18 mouse cellular contexts compared by ENCODE assay signal in the genomic region with DNA sequence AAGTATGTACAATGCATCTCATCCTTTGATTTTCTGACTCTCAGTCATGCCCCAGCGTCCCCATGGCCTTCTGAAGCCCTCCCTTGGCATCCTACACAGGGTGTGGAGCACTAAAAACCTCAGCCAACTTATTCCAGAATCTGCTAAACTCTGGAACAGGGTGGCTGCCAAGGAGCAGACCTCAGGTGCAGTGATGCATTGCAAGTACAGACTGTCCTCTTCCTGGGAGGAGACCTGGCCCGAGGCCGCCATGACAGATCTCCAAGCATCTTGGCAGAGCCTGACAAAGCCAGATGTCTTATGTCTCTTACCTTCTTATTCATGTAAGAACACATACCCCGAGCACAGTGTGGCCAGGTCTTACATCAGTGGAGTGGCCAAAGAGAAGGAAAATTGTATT.
A peak's percentile ranks its signal among the peaks of the same experiment; 100 is the strongest.
DNase-seq lines count a peak whose midpoint lies in the region; ATAC-seq and TF ChIP-seq lines count a peak whose summit lies in the region.
"Had no signal": no experiment of that assay in that cellular context is flagged by ENCODE, and none has a peak within 500 bp of the region (broad histone marks: within the 10 kb centered on the region; RNA-seq: fewer than 3 reads in every experiment).

No protein-coding gene starts in this region.

- no peak overlapping the region for H3K4me3 ChIP-seq in gastrocnemius, adult 2 months
- no peak overlapping the region for H3K4me3 ChIP-seq in midbrain, postnatal 0 days (ENCODE audit: low read depth, low read length)
- no peak overlapping the region for H3K4me3 ChIP-seq in midbrain, embryonic 10.5 days
- no peak overlapping the region for H3K4me3 ChIP-seq in liver, embryonic 12.5 days
- no peak overlapping the region for H3K4me3 ChIP-seq in intestine, embryonic 15.5 days (replicated peaks)
- H3K4me3 ChIP-seq: embryonic facial prominence, embryonic 13.5 days; kidney, embryonic 15.5 days; midbrain, embryonic 15.5 days had no signal

- no peak for TF ChIP-seq CTCF in gastrocnemius, adult 2 months (IDR thresholded peaks at IDR 0.05)
- TF ChIP-seq CTCF in midbrain, postnatal 0 days (IDR thresholded peaks at IDR 0.05): no peak

- H3K4me1 ChIP-seq in midbrain, postnatal 0 days (ENCODE audit: insufficient read depth, low read length): peaks cover 1% of the 10 kb centered on the region; the same call in 1 of the 2 replicates
- peaks cover 13% of the 10 kb centered on the region; the same call in 1 of the 2 replicates for H3K4me1 ChIP-seq in midbrain, embryonic 10.5 days
- no peaks in the 10 kb centered on the region for H3K4me1 ChIP-seq in liver, embryonic 12.5 days
- H3K4me1 ChIP-seq in intestine, embryonic 15.5 days (replicated peaks): no peaks in the 10 kb centered on the region
- H3K4me1 ChIP-seq: midbrain, embryonic 15.5 days had no signal

- H3K4me2 ChIP-seq in midbrain, postnatal 0 days (ENCODE audit: low read depth, low read length, poor library complexity, severe bottlenecking): no peak overlapping the region
- H3K4me2 ChIP-seq in liver, embryonic 12.5 days: no peak overlapping the region
- H3K4me2 ChIP-seq in intestine, embryonic 15.5 days (replicated peaks): no peak overlapping the region
- H3K4me2 ChIP-seq: embryonic facial prominence, embryonic 13.5 days; kidney, embryonic 15.5 days; liver, embryonic 11.5 days; lung, embryonic 14.5 days; midbrain, embryonic 15.5 days had no signal

- no peaks in the 10 kb centered on the region for H3K27me3 ChIP-seq in midbrain, postnatal 0 days (ENCODE audit: insufficient read depth, low read length)
- H3K27me3 ChIP-seq in midbrain, embryonic 10.5 days (ENCODE audit: low read depth, poor library complexity, severe bottlenecking): peaks cover 3% of the 10 kb centered on the region; the same call in 1 of the 2 replicates
- H3K27me3 ChIP-seq in liver, embryonic 12.5 days (replicated peaks): peaks cover 3% of the 10 kb centered on the region; the same call in 1 of the 2 replicates
- no peaks in the 10 kb centered on the region for H3K27me3 ChIP-seq in intestine, embryonic 15.5 days (replicated peaks)
- H3K27me3 ChIP-seq: kidney, embryonic 15.5 days; midbrain, embryonic 15.5 days had no signal

- ATAC-seq in midbrain, postnatal 0 days (ENCODE audit: low FRiP score): no peak
- no peak for ATAC-seq in liver, embryonic 12.5 days
- ATAC-seq in intestine, embryonic 15.5 days: no peak
- ATAC-seq: midbrain, embryonic 15.5 days had no signal

- DNase-seq in gastrocnemius, adult 2 months: peak; percentile 35
- DNase-seq in gastrocnemius, postnatal 10 days: no peak
- DNase-seq in midbrain, postnatal 0 days (ENCODE audit: low spot score): peak; percentile 51
- no peak for DNase-seq in midbrain, embryonic 10.5 days (ENCODE audit: low spot score)
- DNase-seq in cerebellum, postnatal 36 days: peak; percentile 40 to 48
- DNase-seq: adrenal gland, postnatal 14 days; heart, postnatal 4 days; layer of hippocampus, postnatal 36 days; lung, embryonic 14.5 days; retina, postnatal 1 day; spleen, adult 18-20 months; thymus, postnatal 14 days had no signal

- no peaks in the 10 kb centered on the region for H3K9me3 ChIP-seq in midbrain, postnatal 0 days (ENCODE audit: low read length)
- no peaks in the 10 kb centered on the region for H3K9me3 ChIP-seq in midbrain, embryonic 10.5 days (replicated peaks)
- no peaks in the 10 kb centered on the region for H3K9me3 ChIP-seq in liver, embryonic 12.5 days (replicated peaks)
- no peaks in the 10 kb centered on the region for H3K9me3 ChIP-seq in intestine, embryonic 15.5 days
- H3K9me3 ChIP-seq: embryonic facial prominence, embryonic 13.5 days; kidney, embryonic 15.5 days; midbrain, embryonic 15.5 days had no signal

- WGBS in midbrain, postnatal 0 days: 86% methylated on average over 4 of the region's 4 CpGs
- 86% methylated on average over 4 of the region's 4 CpGs for WGBS in midbrain, embryonic 10.5 days
- WGBS in liver, embryonic 12.5 days (ENCODE audit: insufficient replicate concordance): 64% methylated on average over 4 of the region's 4 CpGs
- 84% methylated on average over 4 of the region's 4 CpGs for WGBS in intestine, embryonic 15.5 days

- intact Hi-C loops in gastrocnemius, adult 2 months (cut with DNase I): no loop called here

- no peak overlapping the region for H3K9ac ChIP-seq in midbrain, postnatal 0 days (replicated peaks; ENCODE audit: low read length, poor library complexity, severe bottlenecking)
- no peak overlapping the region for H3K9ac ChIP-seq in liver, embryonic 12.5 days
- H3K9ac ChIP-seq in intestine, embryonic 15.5 days: no peak overlapping the region
- H3K9ac ChIP-seq: embryonic facial prominence, embryonic 13.5 days; kidney, embryonic 15.5 days; lung, embryonic 14.5 days; midbrain, embryonic 15.5 days had no signal

- H3K27ac ChIP-seq in gastrocnemius, adult 2 months: no peak overlapping the region
- no peak overlapping the region for H3K27ac ChIP-seq in midbrain, postnatal 0 days (ENCODE audit: low read depth, low read length)
- no peak overlapping the region for H3K27ac ChIP-seq in midbrain, embryonic 10.5 days (replicated peaks)
- H3K27ac ChIP-seq in liver, embryonic 12.5 days: no peak overlapping the region
- H3K27ac ChIP-seq in intestine, embryonic 15.5 days: no peak overlapping the region
- H3K27ac ChIP-seq: embryonic facial prominence, embryonic 13.5 days; kidney, embryonic 15.5 days; midbrain, embryonic 15.5 days had no signal

- peaks cover 15% of the 10 kb centered on the region for H3K36me3 ChIP-seq in midbrain, postnatal 0 days (ENCODE audit: insufficient read depth, low read length)
- no peaks in the 10 kb centered on the region for H3K36me3 ChIP-seq in midbrain, embryonic 10.5 days
- no peaks in the 10 kb centered on the region for H3K36me3 ChIP-seq in liver, embryonic 12.5 days
- H3K36me3 ChIP-seq in intestine, embryonic 15.5 days: no peaks in the 10 kb centered on the region
- H3K36me3 ChIP-seq: embryonic facial prominence, embryonic 13.5 days; kidney, embryonic 15.5 days; midbrain, embryonic 15.5 days had no signal

Comparison
In these comparisons a context has a peak if more than half of its experiments do, and no peak if none do; other contexts are left out.
1. DNase-seq: peak in gastrocnemius, adult 2 months (single experiment), midbrain, postnatal 0 days (single experiment) and cerebellum, postnatal 36 days (2 of 2); none in gastrocnemius, postnatal 10 days (single experiment) and midbrain, embryonic 10.5 days (single experiment).